Comparison of ENCODE assay signal across 19 mouse cellular contexts in the genomic region with DNA sequence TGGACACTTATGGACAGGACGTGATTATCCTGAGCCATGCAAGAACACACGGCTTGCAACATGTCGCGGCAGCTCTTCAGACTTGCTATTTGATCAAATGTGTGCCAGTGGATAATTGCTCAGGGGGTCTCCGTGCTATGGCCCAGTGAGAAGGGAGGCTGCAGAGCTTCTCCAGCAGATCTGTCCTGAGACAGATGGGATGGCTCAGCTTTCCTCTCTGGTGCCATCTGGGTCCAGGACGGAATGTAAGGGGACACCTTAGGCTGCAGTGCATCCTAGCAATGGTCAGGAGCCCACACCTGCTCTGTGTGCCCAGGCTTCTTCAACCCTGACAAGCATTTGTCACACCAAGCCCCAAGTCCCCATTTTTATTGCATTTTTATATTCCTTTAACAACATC.
A peak's percentile ranks its signal among the peaks of the same experiment; 100 is the strongest.
DNase-seq lines count a peak whose midpoint lies in the region; ATAC-seq lines count a peak whose summit lies in the region.
"Had no signal": no experiment of that assay in that cellular context is flagged by ENCODE, and none has a peak within 500 bp of the region (broad histone marks: within the 10 kb centered on the region; RNA-seq: fewer than 3 reads in every experiment).

No protein-coding gene starts in this region.

- DNase-seq in cerebellum, postnatal 10 days: peak; percentile 29 to 43
- DNase-seq in cerebellum, postnatal 25 days: no peak
- DNase-seq in hindbrain, embryonic 14.5 days (ENCODE audit: low spot score): no peak
- DNase-seq in hindbrain, embryonic 11.5 days (ENCODE audit: low spot score): no peak
- peak; percentile 10 for DNase-seq in left cerebral cortex, postnatal 4 days
- no peak for DNase-seq in left cerebral cortex, adult 8-10 months (ENCODE audit: low spot score in 2 of 2)
- no peak for DNase-seq in frontal cortex, adult 2 months (ENCODE audit: extremely low spot score in 1 of 2, low spot score in 1 of 2)
- DNase-seq: adrenal gland, postnatal 10 days; cerebellum, adult 8-10 months; kidney, adult 2 months; retina, postnatal 1 day; thymus, postnatal 36 days had no signal

- H3K9ac ChIP-seq in hindbrain, embryonic 14.5 days: no peak overlapping the region
- no peak overlapping the region for H3K9ac ChIP-seq in hindbrain, embryonic 11.5 days (ENCODE audit: low read depth, low read length)
- H3K9ac ChIP-seq: midbrain, embryonic 15.5 days; neural tube, embryonic 13.5 days had no signal

- no peak for ATAC-seq in hindbrain, embryonic 14.5 days (ENCODE audit: low FRiP score)
- ATAC-seq in hindbrain, embryonic 11.5 days (ENCODE audit: low FRiP score): no peak
- ATAC-seq: forebrain, embryonic 14.5 days; lung, postnatal 0 days; midbrain, embryonic 15.5 days had no signal

- WGBS in hindbrain, embryonic 14.5 days: 79% methylated on average over 6 of the region's 6 CpGs
- WGBS in hindbrain, embryonic 11.5 days: 95% methylated on average over 6 of the region's 6 CpGs

- H3K4me2 ChIP-seq in hindbrain, embryonic 14.5 days (replicated peaks): no peak overlapping the region
- no peak overlapping the region for H3K4me2 ChIP-seq in hindbrain, embryonic 11.5 days (replicated peaks; ENCODE audit: low read depth, low read length)
- H3K4me2 ChIP-seq: heart, embryonic 11.5 days; midbrain, embryonic 15.5 days; neural tube, embryonic 13.5 days had no signal

- no peaks in the 10 kb centered on the region for H3K27me3 ChIP-seq in hindbrain, embryonic 14.5 days (ENCODE audit: control insufficient read depth, insufficient read depth, low read length)
- H3K27me3 ChIP-seq in hindbrain, embryonic 11.5 days (ENCODE audit: control insufficient read depth, insufficient read depth, low read length): no peaks in the 10 kb centered on the region
- H3K27me3 ChIP-seq: midbrain, embryonic 15.5 days; neural tube, embryonic 13.5 days had no signal

- intact Hi-C loops in left cerebral cortex, postnatal 4 days (cut with DNase I): no loop called here

- no peaks in the 10 kb centered on the region for H3K9me3 ChIP-seq in hindbrain, embryonic 14.5 days (ENCODE audit: control insufficient read depth, low read length)
- no peaks in the 10 kb centered on the region for H3K9me3 ChIP-seq in hindbrain, embryonic 11.5 days (ENCODE audit: control insufficient read depth, low read length)
- H3K9me3 ChIP-seq: midbrain, embryonic 15.5 days; neural tube, embryonic 13.5 days had no signal

- no peaks in the 10 kb centered on the region for H3K4me1 ChIP-seq in hindbrain, embryonic 14.5 days (replicated peaks; ENCODE audit: control insufficient read depth, insufficient read depth, low read length)
- no peaks in the 10 kb centered on the region for H3K4me1 ChIP-seq in hindbrain, embryonic 11.5 days (replicated peaks; ENCODE audit: control insufficient read depth, insufficient read depth, low read length)
- H3K4me1 ChIP-seq: midbrain, embryonic 15.5 days had no signal

- no peak overlapping the region for H3K4me3 ChIP-seq in hindbrain, embryonic 14.5 days (replicated peaks; ENCODE audit: low read length)
- H3K4me3 ChIP-seq in hindbrain, embryonic 11.5 days (ENCODE audit: low read depth, low read length): no peak overlapping the region
- H3K4me3 ChIP-seq: midbrain, embryonic 15.5 days; myocyte; neural tube, embryonic 13.5 days had no signal

- H3K27ac ChIP-seq in hindbrain, embryonic 14.5 days: peak overlapping the region; percentile 54; the same call in 1 of the 2 replicates
- no peak overlapping the region for H3K27ac ChIP-seq in hindbrain, embryonic 11.5 days (ENCODE audit: low read depth, low read length)
- H3K27ac ChIP-seq: macrophage; midbrain, embryonic 15.5 days; neural tube, embryonic 13.5 days had no signal

- H3K36me3 ChIP-seq in hindbrain, embryonic 14.5 days (replicated peaks; ENCODE audit: control insufficient read depth, insufficient read depth): no peaks in the 10 kb centered on the region
- no peaks in the 10 kb centered on the region for H3K36me3 ChIP-seq in hindbrain, embryonic 11.5 days (ENCODE audit: control insufficient read depth, insufficient read depth, low read length)
- H3K36me3 ChIP-seq: midbrain, embryonic 15.5 days; neural tube, embryonic 13.5 days had no signal

Comparison
In these comparisons a context has a peak if more than half of its experiments do, and no peak if none do; other contexts are left out.
1. DNase-seq: peak in cerebellum, postnatal 10 days (2 of 2) and left cerebral cortex, postnatal 4 days (single experiment); none in cerebellum, postnatal 25 days (0 of 2), hindbrain, embryonic 14.5 days (single experiment), hindbrain, embryonic 11.5 days (single experiment), left cerebral cortex, adult 8-10 months (0 of 2) and frontal cortex, adult 2 months (0 of 2).